Comparison of ENCODE assay signal across 19 mouse cellular contexts in genomic region chr6:49973258-49973865, GRCm38 (mm10).
DNase-seq lines count a peak whose midpoint lies in the region; ATAC-seq and TF ChIP-seq lines count a peak whose summit lies in the region.
"Had no signal": no experiment of that assay in that cellular context is flagged by ENCODE, and none has a peak within 500 bp of the region (broad histone marks: within the 10 kb centered on the region; RNA-seq: fewer than 3 reads in every experiment).

No protein-coding gene starts in this region.

- TF ChIP-seq POLR2A in thymus, adult 2 months (IDR thresholded peaks at IDR 0.05; ENCODE audit: control insufficient read depth, extremely low read depth, insufficient read depth, low read length, poor library complexity), result no peak

- no peak overlapping the region for H3K4me3 ChIP-seq in forebrain, embryonic 15.5 days
- no peak overlapping the region for H3K4me3 ChIP-seq in forebrain, postnatal 0 days (ENCODE audit: low read depth, low read length)
- H3K4me3 ChIP-seq in thymus, adult 2 months (ENCODE audit: control insufficient read depth, insufficient read depth, low read length), result no peak overlapping the region
- H3K4me3 ChIP-seq: embryonic facial prominence, embryonic 13.5 days; forebrain, embryonic 13.5 days; heart, embryonic 15.5 days; hindbrain, embryonic 12.5 days had no signal

- H3K9me3 ChIP-seq in forebrain, embryonic 15.5 days, result no peaks in the 10 kb centered on the region
- no peaks in the 10 kb centered on the region for H3K9me3 ChIP-seq in forebrain, postnatal 0 days (ENCODE audit: low read length)
- H3K9me3 ChIP-seq: embryonic facial prominence, embryonic 13.5 days; forebrain, embryonic 13.5 days; G1E; heart, embryonic 15.5 days; hindbrain, embryonic 12.5 days had no signal

- no peaks in the 10 kb centered on the region for H3K27me3 ChIP-seq in forebrain, embryonic 15.5 days
- no peaks in the 10 kb centered on the region for H3K27me3 ChIP-seq in forebrain, postnatal 0 days (ENCODE audit: insufficient read depth, low read length)
- no peaks in the 10 kb centered on the region for H3K27me3 ChIP-seq in thymus, adult 2 months (ENCODE audit: control insufficient read depth, insufficient read depth, low read length)
- H3K27me3 ChIP-seq: embryonic facial prominence, embryonic 13.5 days; forebrain, embryonic 13.5 days; heart, embryonic 15.5 days; hindbrain, embryonic 12.5 days had no signal

- TF ChIP-seq CTCF in forebrain, postnatal 0 days (IDR thresholded peaks at IDR 0.05; ENCODE audit: low read depth), result no peak
- TF ChIP-seq CTCF in thymus, adult 2 months (IDR thresholded peaks at IDR 0.05; ENCODE audit: borderline replicate concordance, control insufficient read depth, extremely low read depth, insufficient read depth, low read length, poor library complexity), result no peak

- H3K4me2 ChIP-seq in forebrain, embryonic 15.5 days (replicated peaks), result no peak overlapping the region
- no peak overlapping the region for H3K4me2 ChIP-seq in forebrain, postnatal 0 days (ENCODE audit: low read depth)
- H3K4me2 ChIP-seq: embryonic facial prominence, embryonic 13.5 days; forebrain, embryonic 13.5 days; heart, embryonic 15.5 days; hindbrain, embryonic 12.5 days had no signal

- 46% methylated on average over 7 of the region's 7 CpGs for WGBS in forebrain, embryonic 15.5 days
- WGBS in forebrain, postnatal 0 days, result 38% methylated on average over 7 of the region's 7 CpGs
- WGBS in thymus, adult 2 months, result 12% methylated on average over 7 of the region's 7 CpGs

- peaks cover 16% of the 10 kb centered on the region for H3K4me1 ChIP-seq in forebrain, embryonic 15.5 days
- peaks cover 14% of the 10 kb centered on the region for H3K4me1 ChIP-seq in forebrain, postnatal 0 days (ENCODE audit: insufficient read depth)
- H3K4me1 ChIP-seq in thymus, adult 2 months (replicated peaks; ENCODE audit: control insufficient read depth, insufficient read depth, low read length), result peaks cover 13% of the 10 kb centered on the region
- H3K4me1 ChIP-seq: heart, embryonic 15.5 days; hindbrain, embryonic 12.5 days had no signal

- no peaks in the 10 kb centered on the region for H3K36me3 ChIP-seq in forebrain, embryonic 15.5 days
- H3K36me3 ChIP-seq in forebrain, postnatal 0 days (ENCODE audit: insufficient read depth), result no peaks in the 10 kb centered on the region
- H3K36me3 ChIP-seq in thymus, adult 2 months (ENCODE audit: control insufficient read depth, insufficient read depth, low read length), result no peaks in the 10 kb centered on the region
- H3K36me3 ChIP-seq: embryonic facial prominence, embryonic 13.5 days; G1E; heart, embryonic 15.5 days; hindbrain, embryonic 12.5 days had no signal

- ATAC-seq in forebrain, embryonic 15.5 days (replicated peaks), result no peak
- no peak for ATAC-seq in forebrain, postnatal 0 days
- ATAC-seq in granulocyte monocyte progenitor cell, adult 5-6 weeks (replicated peaks; ENCODE audit: poor library complexity, severe bottlenecking), result peak; percentile 42; the same call in 1 of the 2 replicates
- ATAC-seq: forebrain, embryonic 13.5 days; midbrain, embryonic 16.5 days had no signal

- peak overlapping the region; percentile 31; the same call in 1 of the 2 replicates for H3K27ac ChIP-seq in forebrain, embryonic 15.5 days (replicated peaks)
- H3K27ac ChIP-seq in forebrain, postnatal 0 days (ENCODE audit: low read depth, low read length), result no peak overlapping the region
- H3K27ac ChIP-seq in thymus, adult 2 months (ENCODE audit: control insufficient read depth, insufficient read depth, low read length), result peak overlapping the region; percentile 44; the same call in 1 of the 2 replicates
- H3K27ac ChIP-seq: embryonic facial prominence, embryonic 13.5 days; forebrain, embryonic 13.5 days; heart, embryonic 15.5 days; hindbrain, embryonic 12.5 days had no signal

- no peak overlapping the region for H3K9ac ChIP-seq in forebrain, embryonic 15.5 days (replicated peaks)
- H3K9ac ChIP-seq in forebrain, postnatal 0 days, result no peak overlapping the region
- H3K9ac ChIP-seq: embryonic facial prominence, embryonic 13.5 days; forebrain, embryonic 13.5 days; heart, embryonic 15.5 days; hindbrain, embryonic 12.5 days had no signal

- DNase-seq in forebrain, postnatal 0 days, result no peak
- peak; percentile 69 for DNase-seq in A20 (ENCODE audit: low read depth, low spot score)
- DNase-seq in thymus, adult 2 months, result peak; percentile 32
- DNase-seq in kidney, postnatal 14 days, result no peak
- no peak for DNase-seq in urinary bladder, adult 18-20 months (ENCODE audit: low spot score in 2 of 2)
- DNase-seq in layer of hippocampus, postnatal 14 days (ENCODE audit: low spot score in 2 of 2), result no peak
- DNase-seq: adrenal gland, postnatal 36 days; cerebellum, postnatal 25 days; kidney, adult 11 months; liver; spleen, adult 18-20 months had no signal

Comparison
In these comparisons a context has a peak if more than half of its experiments do, and no peak if none do; other contexts are left out.
1. DNase-seq: peak in A20 (single experiment) and thymus, adult 2 months (single experiment); none in forebrain, postnatal 0 days (single experiment), kidney, postnatal 14 days (single experiment), urinary bladder, adult 18-20 months (0 of 2) and layer of hippocampus, postnatal 14 days (0 of 2).